23 mouse cellular contexts compared by ENCODE assay signal in genomic region chr15:52944592-52944991, GRCm38 (mm10).
"Had no signal": no experiment of that assay in that cellular context is flagged by ENCODE, and none has a peak within 500 bp of the region (broad histone marks: within the 10 kb centered on the region; RNA-seq: fewer than 3 reads in every experiment).

No protein-coding gene starts in this region.

- H3K4me1 ChIP-seq: kidney, embryonic 15.5 days; limb, embryonic 12.5 days; limb, embryonic 15.5 days; midbrain, embryonic 13.5 days; neural tube, embryonic 13.5 days had no signal

- H3K27ac ChIP-seq: kidney, embryonic 15.5 days; limb, embryonic 12.5 days; limb, embryonic 15.5 days; liver, embryonic 14.5 days; macrophage; midbrain, embryonic 13.5 days; neural tube, embryonic 13.5 days; stomach, postnatal 0 days had no signal

- H3K4me3 ChIP-seq: kidney, embryonic 15.5 days; limb, embryonic 12.5 days; limb, embryonic 15.5 days; midbrain, embryonic 13.5 days; myocyte; neural tube, embryonic 13.5 days had no signal

- H3K9me3 ChIP-seq: kidney, embryonic 15.5 days; limb, embryonic 12.5 days; limb, embryonic 15.5 days; midbrain, embryonic 13.5 days; neural tube, embryonic 13.5 days had no signal

- H3K27me3 ChIP-seq: kidney, embryonic 15.5 days; limb, embryonic 12.5 days; limb, embryonic 15.5 days; midbrain, embryonic 13.5 days; neural tube, embryonic 13.5 days had no signal

- ATAC-seq: liver, postnatal 0 days; lung, postnatal 0 days; midbrain, embryonic 13.5 days; midbrain, embryonic 16.5 days had no signal

- DNase-seq: kidney, adult 8-10 months; kidney, postnatal 10 days; kidney, postnatal 4 days; left cerebral cortex, postnatal 4 days; liver, postnatal 0 days; lung, embryonic 14.5 days; retina, postnatal 1 day; right cerebral cortex, postnatal 25 days; spleen, adult 18-20 months; thymus, adult 2 months; thymus, postnatal 14 days; thymus, postnatal 4 days had no signal

- H3K36me3 ChIP-seq: kidney, embryonic 15.5 days; limb, embryonic 12.5 days; limb, embryonic 15.5 days; midbrain, embryonic 13.5 days; neural tube, embryonic 13.5 days had no signal
